Mouse (Mus musculus): ENCODE results near the gene Cldn4.
A peak's percentile ranks its signal among the peaks of the same experiment; 100 is the strongest.

DNA sequence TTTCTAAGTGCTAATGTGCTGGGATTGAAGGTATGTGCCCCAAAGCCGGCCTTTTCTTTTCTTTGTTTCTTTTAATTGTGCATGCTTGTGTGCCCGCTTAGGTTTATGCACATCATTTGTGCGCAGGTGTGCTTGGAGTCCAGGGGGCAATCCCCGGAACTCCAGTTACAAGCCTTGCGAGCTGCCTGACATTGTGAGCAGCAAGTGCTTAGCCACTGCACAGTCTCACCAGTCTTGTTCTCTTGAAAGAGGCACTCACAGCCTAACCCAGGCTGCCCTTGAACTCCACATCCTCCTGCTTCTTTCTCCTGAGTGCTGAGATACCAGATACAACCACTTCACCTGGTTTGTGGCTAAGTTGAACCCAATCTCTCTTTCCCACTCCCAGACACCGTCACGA, 26.8 kb upstream of the Cldn4 start:
- no peak for TF ChIP-seq CTCF (IDR thresholded peaks at IDR 0.05; ENCODE audit: low read depth, low read length)
- 0 out of 2 replicates have a peak, but pooled peaks have one; percentile 51 for TF ChIP-seq EP300 (IDR thresholded peaks at IDR 0.05; ENCODE audit: insufficient read depth, low read depth, low read length)
